Mouse (Mus musculus) G1E (cell line): ENCODE data around the gene Arhgef33. TPM values are rescaled to one million over a fixed set of nuclear protein-coding genes. Genes with fewer than 3 reads are reported as not detected.

Experiments
- ATAC-seq: 2 replicates; pipeline ENCODE4 v1.8.0; 2016; ENCODE audit warnings: mild to moderate bottlenecking; ENCODE audit not compliant: insufficient number of reproducible peaks, poor library complexity, low FRiP score, severe bottlenecking; ENCODE audit errors: extremely low read depth
- DNase-seq: peaks from one replicate; pipeline ENCODE4 v3.0.0; 2012; ENCODE audit warnings: low spot score
- H3K27me3 ChIP-seq: 2 replicates; pipeline ENCODE4 v1.6.1; 2012; ENCODE audit warnings: mild to moderate bottlenecking, low read length, inconsistent platforms; ENCODE audit not compliant: insufficient read depth
- H3K36me3 ChIP-seq: replicated peaks from 2 replicates; pipeline ENCODE3; 2012; ENCODE audit warnings: mild to moderate bottlenecking, inconsistent platforms
- H3K4me1 ChIP-seq: 2 replicates; pipeline ENCODE4 v1.6.1; 2012; ENCODE audit warnings: low read depth, low read length, inconsistent platforms, mixed read lengths; ENCODE audit not compliant: insufficient read depth
- H3K4me3 ChIP-seq: 2 replicates; pipeline ENCODE4 v1.5.1; 2012; ENCODE audit warnings: low read depth, mild to moderate bottlenecking, inconsistent platforms, low read length, moderate library complexity, mixed read lengths
- H3K9me3 ChIP-seq: replicated peaks from 2 replicates; pipeline ENCODE4 v1.6.1; 2012; ENCODE audit warnings: inconsistent platforms
- CTCF ChIP-seq: IDR thresholded peaks from 2 replicates; pipeline ENCODE4 v1.5.1; 2012; ENCODE audit warnings: low read depth, low read length, inconsistent platforms, mixed read lengths
- GATA1 ChIP-seq: IDR thresholded peaks from 2 replicates; pipeline ENCODE4 v1.6.1; 2012; ENCODE audit warnings: borderline replicate concordance, low read length, inconsistent platforms, mixed read lengths
- GATA2 ChIP-seq: IDR thresholded peaks from 2 replicates; pipeline ENCODE4 v1.6.1; 2012; ENCODE audit warnings: low read depth, low read length, inconsistent platforms, borderline replicate concordance
- POLR2AphosphoS5 ChIP-seq: IDR thresholded peaks from 2 replicates; pipeline ENCODE4 v1.6.1; 2012; ENCODE audit warnings: low read depth, low read length, inconsistent platforms; ENCODE audit not compliant: insufficient replicate concordance
- TAL1 ChIP-seq: conservative IDR thresholded peaks from 2 replicates; pipeline ENCODE4 v1.6.1; 2012; ENCODE audit warnings: low read depth, low read length, inconsistent platforms, mixed read lengths
- polyA plus RNA-seq: library from polyadenylated mRNA; stranded (reverse); fragments of >175 nt; gene quantifications from 2 replicates; pipeline ENCODE4 v1.2.3, GENCODE M21; 2012
- total RNA-seq, 2 experiments: library from RNA; stranded (forward) in 1 of 2; stranded (reverse) in 1 of 2; fragments of 200-1000 nt in 1 of 2; fragments of >200 nt in 1 of 2; fragmentation: Nextera tagmentation in 1 of 2; gene quantifications; 2 replicates each; pipeline ENCODE4 v1.2.3; 2014 to 2017

Arhgef33 gene
- total and polyA plus RNA-seq, 3 experiments = 0.27 TPM; not detected in 2

GRCm38 (mm10) chr17:80391423-80392403 lies 84.5 kb downstream of the Arhgef33 start:
- TF ChIP-seq GATA1 (no peak), GATA2 (no peak), CTCF (no peak), TAL1 (no peak), POLR2AphosphoS5 (no peak)
- Histone ChIP-seq H3K9me3 (no peaks in the 10 kb centered on the region), H3K27me3 (peaks cover 3% of the 10 kb centered on the region), H3K4me3 (no peak overlapping the region), H3K36me3 (peaks cover 9% of the 10 kb centered on the region), H3K4me1 (no peaks in the 10 kb centered on the region)
- DNase-seq (no peak), ATAC-seq (peak; percentile 22)

GRCm38 (mm10) chr17:80398243-80398642 lies 91.0 kb downstream of the Arhgef33 start:
- peaks cover 45% of the 10 kb centered on the region for H3K36me3 ChIP-seq
- no peak overlapping the region for H3K4me3 ChIP-seq
- H3K4me1 ChIP-seq = no peaks in the 10 kb centered on the region
- no peaks in the 10 kb centered on the region for H3K27me3 ChIP-seq
- DNase-seq (no peak), ATAC-seq (no peak)
- no peaks in the 10 kb centered on the region for H3K9me3 ChIP-seq
- TF ChIP-seq TAL1 (no peak), CTCF (no peak), POLR2AphosphoS5 (no peak)

GRCm38 (mm10) chr17:80411182-80411581 lies 104.0 kb downstream of the Arhgef33 start:
- no peak for DNase-seq
- Histone ChIP-seq H3K4me3 (no peak overlapping the region), H3K36me3 (peaks cover 83% of the 10 kb centered on the region), H3K27me3 (no peaks in the 10 kb centered on the region), H3K4me1 (no peaks in the 10 kb centered on the region), H3K9me3 (no peaks in the 10 kb centered on the region)
- TF ChIP-seq GATA2 = no peak
- no peak for TF ChIP-seq GATA1
- TF ChIP-seq TAL1 = no peak
- no peak for TF ChIP-seq POLR2AphosphoS5
- ATAC-seq = no peak

GRCm38 (mm10) chr17:80418572-80419210 lies 111.5 kb downstream of the Arhgef33 start:
- DNase-seq = peak; percentile 38
- H3K4me1 ChIP-seq = peaks cover 35% of the 10 kb centered on the region
- TF ChIP-seq GATA2 (no peak), POLR2AphosphoS5 (no peak), TAL1 (no peak), CTCF (no peak), GATA1 (no peak)
- H3K9me3 ChIP-seq = no peaks in the 10 kb centered on the region
- no peaks in the 10 kb centered on the region for H3K27me3 ChIP-seq
- ATAC-seq = peak; percentile 82
- peaks cover 64% of the 10 kb centered on the region for H3K36me3 ChIP-seq
- H3K4me3 ChIP-seq = no peak overlapping the region; the same call in 1 of the 2 replicates

- H3K4me3 ChIP-seq = no peak overlapping the region
- TF ChIP-seq GATA2 (no peak), GATA1 (no peak), CTCF (no peak), TAL1 (no peak), POLR2AphosphoS5 (no peak)
- H3K4me1 ChIP-seq = peaks cover 35% of the 10 kb centered on the region
- no peaks in the 10 kb centered on the region for H3K9me3 ChIP-seq
- DNase-seq (no peak), ATAC-seq (no peak)
- no peaks in the 10 kb centered on the region for H3K27me3 ChIP-seq
- peaks cover 52% of the 10 kb centered on the region for H3K36me3 ChIP-seq
Observed at GRCm38 (mm10) chr17:80420998-80421397, 113.8 kb downstream of the Arhgef33 start.

- TF ChIP-seq GATA2 (no peak), CTCF (no peak), GATA1 (no peak), POLR2AphosphoS5 (no peak), TAL1 (no peak)
- H3K36me3 ChIP-seq = peaks cover 42% of the 10 kb centered on the region
- DNase-seq = no peak
- no peaks in the 10 kb centered on the region for H3K4me1 ChIP-seq
- no peak overlapping the region for H3K4me3 ChIP-seq
- no peaks in the 10 kb centered on the region for H3K9me3 ChIP-seq
- no peaks in the 10 kb centered on the region for H3K27me3 ChIP-seq
- ATAC-seq = no peak
Observed at GRCm38 (mm10) chr17:80426171-80426570, 119.0 kb downstream of the Arhgef33 start.
